Mouse (Mus musculus) liver, adult 2 months (tissue): ENCODE results near the gene Hpse2.

Source experiments
- CTCF ChIP-seq: fragments of 200-500 bp; IDR thresholded peaks from 2 replicates; pipeline ENCODE4 v1.5.1; 2011; ENCODE audit warnings: low read depth, low read length, control low read depth
- POLR2A ChIP-seq: fragments of 200-500 bp; IDR thresholded peaks from 2 replicates; pipeline ENCODE4 v1.6.1; 2011; ENCODE audit warnings: low read length, control low read depth; ENCODE audit not compliant: insufficient read depth; ENCODE audit errors: extremely low read depth

- TF ChIP-seq CTCF, result no peak
- TF ChIP-seq POLR2A, result no peak
Observed at GRCm38 (mm10) chr19:42817761-42818160, 570.4 kb downstream of the Hpse2 start.
